Mouse (Mus musculus): ENCODE results near the gene Cnn1. TPM values are rescaled to one million over a fixed set of nuclear protein-coding genes. Genes with fewer than 3 reads are reported as not detected.

The Cnn1 gene
- polyA plus RNA-seq (2015; fragmentation: Nextera tagmentation; extraction: Ambion mirVana), result 281 and 303 TPM in 2 replicates

GRCm38 (mm10) chr9:22098993-22099696 is at the start of gene Cnn1:
Gene Cnn1 (plus strand): TSS chr9:22099216.
- H3K27me3 ChIP-seq (replicated peaks), result peaks cover 24% of the 10 kb centered on the region
- WGBS, result 4% methylated on average over 14 of the region's 14 CpGs
- peak within 1 kb of the TSS; percentile 22 for H3K4me3 ChIP-seq (replicated peaks)
- peak within 1 kb of the TSS; percentile 17; the same call in 1 of the 2 replicates for H3K9ac ChIP-seq
- peak; percentile 52; the same call in 1 of the 2 replicates for ATAC-seq
- H3K36me3 ChIP-seq, result no peaks in the 10 kb centered on the region
- peak within 1 kb of the TSS; percentile 36 for H3K4me2 ChIP-seq (replicated peaks)
- peaks cover 13% of the 10 kb centered on the region for H3K4me1 ChIP-seq (replicated peaks)
- no peaks in the 10 kb centered on the region for H3K9me3 ChIP-seq
- peak within 1 kb of the TSS; percentile 64 for H3K27ac ChIP-seq

- H3K9ac ChIP-seq, result no peak overlapping the region
- peak overlapping the region; percentile 17 for H3K4me2 ChIP-seq (replicated peaks)
- ATAC-seq, result no peak
- H3K27me3 ChIP-seq (replicated peaks), result peaks cover 42% of the 10 kb centered on the region
- no peak overlapping the region for H3K27ac ChIP-seq
- no peaks in the 10 kb centered on the region for H3K9me3 ChIP-seq
- 59% methylated on average over 11 of the region's 11 CpGs for WGBS
- H3K36me3 ChIP-seq, result no peaks in the 10 kb centered on the region
- no peak overlapping the region for H3K4me3 ChIP-seq (replicated peaks)
- peaks cover 29% of the 10 kb centered on the region for H3K4me1 ChIP-seq (replicated peaks)
Observed at GRCm38 (mm10) chr9:22049315-22049714, 49.7 kb upstream of the Cnn1 start.

GRCm38 (mm10) chr9:22049721-22050270 is 49.2 kb upstream of the Cnn1 start:
- peaks cover 47% of the 10 kb centered on the region for H3K27me3 ChIP-seq (replicated peaks)
- H3K4me3 ChIP-seq (replicated peaks), result 0 out of 2 replicates have a peak overlapping the region, but pooled peaks have one; percentile 2
- H3K9me3 ChIP-seq, result no peaks in the 10 kb centered on the region
- peak overlapping the region; percentile 79 for H3K4me2 ChIP-seq (replicated peaks)
- no peaks in the 10 kb centered on the region for H3K36me3 ChIP-seq
- peak; percentile 27 for ATAC-seq
- no peak overlapping the region for H3K27ac ChIP-seq
- no peak overlapping the region for H3K9ac ChIP-seq
- 35% methylated on average over 4 of the region's 4 CpGs for WGBS
- H3K4me1 ChIP-seq (replicated peaks), result peaks cover 34% of the 10 kb centered on the region

- Histone ChIP-seq H3K9me3 (no peaks in the 10 kb centered on the region), H3K9ac (no peak overlapping the region), H3K36me3 (no peaks in the 10 kb centered on the region), H3K4me3 (replicated peaks) (peak overlapping the region; percentile 35), H3K4me1 (replicated peaks) (peaks cover 36% of the 10 kb centered on the region), H3K27me3 (replicated peaks) (peaks cover 53% of the 10 kb centered on the region), H3K4me2 (replicated peaks) (peak overlapping the region; percentile 79), H3K27ac (no peak overlapping the region)
- 2% methylated on average over 43 of the region's 43 CpGs for WGBS
- peak; percentile 80 for ATAC-seq
Observed at GRCm38 (mm10) chr9:22050351-22050889, 48.6 kb upstream of the Cnn1 start.

GRCm38 (mm10) chr9:22051161-22051957 is 47.7 kb upstream of the Cnn1 start:
- Histone ChIP-seq H3K27me3 (replicated peaks) (peaks cover 58% of the 10 kb centered on the region), H3K4me2 (replicated peaks) (peak overlapping the region; percentile 79), H3K36me3 (no peaks in the 10 kb centered on the region), H3K27ac (no peak overlapping the region), H3K4me3 (replicated peaks) (peak overlapping the region; percentile 35), H3K4me1 (replicated peaks) (peaks cover 36% of the 10 kb centered on the region), H3K9me3 (no peaks in the 10 kb centered on the region), H3K9ac (no peak overlapping the region)
- WGBS, result 2% methylated on average over 63 of the region's 67 CpGs
- ATAC-seq, result no peak

GRCm38 (mm10) chr9:22051958-22052254 is 47.1 kb upstream of the Cnn1 start, which contains the start of gene Elavl3:
Gene Elavl3 (minus strand): TSS chr9:22052023.
- Histone ChIP-seq H3K9me3 (no peaks in the 10 kb centered on the region), H3K4me1 (replicated peaks) (peaks cover 36% of the 10 kb centered on the region), H3K9ac (no peak within 1 kb of the TSS), H3K27me3 (replicated peaks) (peaks cover 58% of the 10 kb centered on the region), H3K36me3 (peaks cover 3% of the 10 kb centered on the region; the same call in 1 of the 2 replicates), H3K4me3 (replicated peaks) (peak within 1 kb of the TSS; percentile 35), H3K27ac (no peak within 1 kb of the TSS), H3K4me2 (replicated peaks) (peak within 1 kb of the TSS; percentile 79)
- ATAC-seq, result no peak
- WGBS, result 2% methylated on average over 22 of the region's 28 CpGs

GRCm38 (mm10) chr9:22053657-22054056 is 45.4 kb upstream of the Cnn1 start:
- H3K36me3 ChIP-seq, result peaks cover 18% of the 10 kb centered on the region
- peaks cover 58% of the 10 kb centered on the region for H3K27me3 ChIP-seq (replicated peaks)
- H3K4me3 ChIP-seq (replicated peaks), result no peak overlapping the region
- H3K27ac ChIP-seq, result no peak overlapping the region
- H3K9me3 ChIP-seq, result no peaks in the 10 kb centered on the region
- no peak overlapping the region for H3K4me2 ChIP-seq (replicated peaks)
- no peak for ATAC-seq
- WGBS, result 24% methylated on average over 7 of the region's 7 CpGs
- peaks cover 36% of the 10 kb centered on the region for H3K4me1 ChIP-seq (replicated peaks)
- no peak overlapping the region for H3K9ac ChIP-seq

- H3K9ac ChIP-seq, result no peak overlapping the region
- peaks cover 33% of the 10 kb centered on the region for H3K4me1 ChIP-seq (replicated peaks)
- no peaks in the 10 kb centered on the region for H3K9me3 ChIP-seq
- peak overlapping the region; percentile 53 for H3K4me2 ChIP-seq (replicated peaks)
- peak; percentile 55 for ATAC-seq
- peaks cover 54% of the 10 kb centered on the region for H3K27me3 ChIP-seq (replicated peaks)
- H3K4me3 ChIP-seq (replicated peaks), result peak overlapping the region; percentile 17; the same call in 1 of the 2 replicates
- no peak overlapping the region for H3K27ac ChIP-seq
- peaks cover 22% of the 10 kb centered on the region for H3K36me3 ChIP-seq
- 2% methylated on average over 32 of the region's 32 CpGs for WGBS
Observed at GRCm38 (mm10) chr9:22054411-22055076, 44.5 kb upstream of the Cnn1 start.

GRCm38 (mm10) chr9:22055713-22056112 is 43.3 kb upstream of the Cnn1 start:
- peaks cover 43% of the 10 kb centered on the region for H3K27me3 ChIP-seq (replicated peaks)

GRCm38 (mm10) chr9:22056303-22056910 is 42.6 kb upstream of the Cnn1 start:
- H3K9me3 ChIP-seq, result no peaks in the 10 kb centered on the region
- H3K4me1 ChIP-seq (replicated peaks), result peaks cover 16% of the 10 kb centered on the region
- peaks cover 25% of the 10 kb centered on the region for H3K36me3 ChIP-seq
- H3K27me3 ChIP-seq (replicated peaks), result peaks cover 36% of the 10 kb centered on the region
- H3K9ac ChIP-seq, result no peak overlapping the region
- no peak overlapping the region for H3K27ac ChIP-seq
- H3K4me3 ChIP-seq (replicated peaks), result no peak overlapping the region
- WGBS, result 70% methylated on average over 9 of the region's 9 CpGs
- no peak overlapping the region for H3K4me2 ChIP-seq (replicated peaks)
- ATAC-seq, result no peak; the same call in 1 of the 2 replicates

More at GRCm38 (mm10) chr9:22055713-22056112, 43.3 kb upstream of the Cnn1 start:
- 31% methylated on average over 29 of the region's 29 CpGs for WGBS
- Histone ChIP-seq H3K4me2 (replicated peaks) (no peak overlapping the region), H3K9ac (no peak overlapping the region), H3K4me1 (replicated peaks) (peaks cover 23% of the 10 kb centered on the region), H3K27ac (no peak overlapping the region), H3K9me3 (no peaks in the 10 kb centered on the region), H3K36me3 (peaks cover 23% of the 10 kb centered on the region), H3K4me3 (replicated peaks) (no peak overlapping the region)
- no peak for ATAC-seq

GRCm38 (mm10) chr9:22057031-22057517 is 41.9 kb upstream of the Cnn1 start:
- H3K4me2 ChIP-seq (replicated peaks), result no peak overlapping the region
- H3K27me3 ChIP-seq (replicated peaks), result peaks cover 29% of the 10 kb centered on the region
- no peak overlapping the region for H3K27ac ChIP-seq
- H3K4me3 ChIP-seq (replicated peaks), result no peak overlapping the region
- H3K9ac ChIP-seq, result no peak overlapping the region
- peaks cover 25% of the 10 kb centered on the region for H3K36me3 ChIP-seq
- H3K9me3 ChIP-seq, result no peaks in the 10 kb centered on the region
- H3K4me1 ChIP-seq (replicated peaks), result peaks cover 10% of the 10 kb centered on the region; the same call in 1 of the 2 replicates
- ATAC-seq, result no peak
- 92% methylated on average over 9 of the region's 9 CpGs for WGBS
